Mouse (Mus musculus) hindbrain, embryonic 10.5 days (tissue): ENCODE measurements around the gene Usp46. TPM values are rescaled to one million over a fixed set of nuclear protein-coding genes. Genes with fewer than 3 reads are reported as not detected.
"Not testable (repeated sequence)": the region's sequence is repeated elsewhere in the genome, so short reads cannot be mapped to it uniquely, and the experiment has no call there.

Source experiments
- DNase-seq: peaks from one replicate; pipeline ENCODE4 v3.0.0-alpha.2; 2017; ENCODE audit warnings: low spot score
- H3K27ac ChIP-seq: fragments of 300-500 bp; sonication (generic); 2 replicates; pipeline ENCODE4 v1.5.1; 2016; ENCODE audit warnings: mild to moderate bottlenecking, moderate library complexity
- H3K27me3 ChIP-seq: fragments of 300-500 bp; sonication (generic); 2 replicates; pipeline ENCODE4 v1.6.1; 2016; ENCODE audit warnings: mild to moderate bottlenecking; ENCODE audit not compliant: poor library complexity, insufficient read depth, severe bottlenecking
- H3K36me3 ChIP-seq: fragments of 300-500 bp; sonication (generic); 2 replicates; pipeline ENCODE4 v1.6.1; 2016; ENCODE audit warnings: mild to moderate bottlenecking, moderate library complexity
- H3K4me1 ChIP-seq: fragments of 300-500 bp; sonication (generic); replicated peaks from 2 replicates; pipeline ENCODE4 v1.6.1; 2016; ENCODE audit warnings: mild to moderate bottlenecking
- H3K4me3 ChIP-seq: fragments of 300-500 bp; sonication (generic); 2 replicates; pipeline ENCODE4 v1.5.1; 2016; ENCODE audit warnings: mild to moderate bottlenecking, moderate library complexity
- H3K9me3 ChIP-seq: fragments of 300-500 bp; sonication (generic); 2 replicates; pipeline ENCODE4 v1.6.1; 2016; ENCODE audit warnings: mild to moderate bottlenecking, moderate library complexity
- WGBS: fragments of 180-500 bp; shearing (Covaris S2); methylation state at CpG from one replicate; pipeline ENCODE4 v1.1.7; 2016; 5-methylcytosine and 5-hydroxymethylcytosine counted together
- polyA plus RNA-seq: library from polyadenylated mRNA; unstranded; fragments of >200 nt; fragmentation: Nextera tagmentation; extraction: Ambion mirVana; gene quantifications from 2 replicates; pipeline ENCODE4 v1.2.1, GENCODE M21; 2016

The Usp46 gene
- polyA plus RNA-seq, 1 experiment from 2014 or later: 27.6 TPM

GRCm38 (mm10) chr5:73998966-73999365 is 69.3 kb downstream of the Usp46 start:
- Histone ChIP-seq H3K9me3 (no peaks in the 10 kb centered on the region), H3K4me3 (no peak overlapping the region), H3K27me3 (no peaks in the 10 kb centered on the region), H3K27ac (no peak overlapping the region), H3K36me3 (peaks cover 55% of the 10 kb centered on the region), H3K4me1 (no peaks in the 10 kb centered on the region)
- WGBS: 92% methylated on average over 5 of the region's 5 CpGs
- no peak for DNase-seq

DNA sequence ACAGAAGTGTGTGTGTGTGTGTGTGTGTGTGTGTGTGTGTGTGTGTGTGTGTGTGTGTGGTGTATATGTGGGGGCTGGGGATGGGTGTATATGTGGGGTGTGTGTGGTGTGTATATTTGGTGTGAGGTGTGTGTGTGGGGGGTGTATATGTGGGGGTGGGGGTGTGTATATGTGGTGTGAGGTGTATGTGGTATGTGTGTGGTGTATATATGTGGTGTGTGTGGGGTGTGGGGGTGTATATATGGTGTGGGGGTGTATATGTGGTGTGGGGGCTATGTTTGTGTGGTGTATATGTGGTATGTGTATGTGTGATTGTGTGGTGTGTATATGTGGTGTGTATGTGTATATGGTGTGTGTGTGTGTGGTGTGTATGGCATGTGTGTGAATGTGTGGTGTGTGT is 73.4 kb downstream of the Usp46 start:
- DNase-seq: no peak
- Histone ChIP-seq H3K27me3 (no peaks in the 10 kb centered on the region), H3K4me3 (no peak overlapping the region), H3K27ac (no peak overlapping the region), H3K4me1 (peaks cover 6% of the 10 kb centered on the region), H3K36me3 (peaks cover 18% of the 10 kb centered on the region), H3K9me3 (no peaks in the 10 kb centered on the region)

- H3K27ac ChIP-seq: no peak overlapping the region
- H3K36me3 ChIP-seq: peaks cover 12% of the 10 kb centered on the region
- no peaks in the 10 kb centered on the region for H3K9me3 ChIP-seq
- H3K4me1 ChIP-seq: peaks cover 6% of the 10 kb centered on the region
- 85% methylated on average over 4 of the region's 4 CpGs for WGBS
- H3K27me3 ChIP-seq: no peaks in the 10 kb centered on the region
- no peak overlapping the region for H3K4me3 ChIP-seq
- no peak for DNase-seq
Measured at GRCm38 (mm10) chr5:73993538-73993937, 74.7 kb downstream of the Usp46 start.

DNA sequence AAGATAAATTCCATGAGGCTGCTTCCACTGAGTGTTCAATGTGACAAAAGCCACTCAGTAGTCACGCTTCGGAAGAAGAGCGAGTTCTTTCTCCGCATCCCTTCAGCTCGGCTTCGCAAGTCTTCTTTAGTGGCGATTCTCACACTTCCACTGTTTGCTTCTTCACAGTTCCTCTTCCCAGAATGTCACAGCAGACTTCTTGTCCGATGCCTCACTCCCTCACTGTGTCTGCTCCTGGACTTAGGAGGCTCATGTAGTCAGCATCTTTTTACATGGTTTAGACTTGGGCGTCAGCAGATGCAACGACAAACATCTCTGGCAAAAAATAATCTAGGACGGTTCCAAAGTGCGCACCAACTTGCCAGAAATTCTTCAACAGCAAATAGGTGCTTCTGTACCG is 75.9 kb downstream of the Usp46 start:
- DNase-seq: no peak
- H3K27ac ChIP-seq: no peak overlapping the region
- WGBS: 93% methylated on average over 13 of the region's 13 CpGs

DNA sequence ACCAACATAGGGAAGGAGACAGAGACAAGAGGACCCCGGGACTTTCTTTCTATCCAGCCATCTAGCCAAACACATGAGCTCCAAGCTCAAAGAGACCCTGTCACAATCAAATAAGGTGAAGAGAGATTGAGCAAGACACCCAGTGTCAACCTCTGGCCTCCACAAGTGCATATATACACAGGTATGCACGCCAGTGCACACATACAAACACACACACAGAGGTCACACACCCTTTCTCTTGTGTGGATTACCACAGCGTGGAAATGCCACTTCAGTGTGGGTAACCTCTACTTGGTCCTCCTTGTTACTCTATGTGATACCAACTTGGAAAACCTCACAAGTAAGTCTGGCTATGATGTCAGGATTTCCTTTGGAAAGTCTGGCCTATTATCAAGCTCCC is 78.7 kb downstream of the Usp46 start:
- DNase-seq: no peak
- H3K4me3 ChIP-seq: no peak overlapping the region
- no peaks in the 10 kb centered on the region for H3K36me3 ChIP-seq
- no peak overlapping the region for H3K27ac ChIP-seq
- no peaks in the 10 kb centered on the region for H3K27me3 ChIP-seq
- H3K4me1 ChIP-seq: peaks cover 6% of the 10 kb centered on the region
- no peaks in the 10 kb centered on the region for H3K9me3 ChIP-seq
- WGBS: 93% methylated on average over 3 of the region's 3 CpGs

More for the DNA sequence above, 75.9 kb downstream of the Usp46 start:
- Histone ChIP-seq H3K36me3 (peaks cover 3% of the 10 kb centered on the region; the same call in 1 of the 2 replicates), H3K4me1 (peaks cover 6% of the 10 kb centered on the region), H3K27me3 (no peaks in the 10 kb centered on the region), H3K4me3 (no peak overlapping the region), H3K9me3 (no peaks in the 10 kb centered on the region)

- 82% methylated on average over 13 of the region's 13 CpGs for WGBS
- Histone ChIP-seq H3K36me3 (no peaks in the 10 kb centered on the region), H3K4me3 (no peak overlapping the region), H3K9me3 (no peaks in the 10 kb centered on the region), H3K27me3 (no peaks in the 10 kb centered on the region), H3K27ac (no peak overlapping the region), H3K4me1 (peaks cover 6% of the 10 kb centered on the region)
- DNase-seq: no peak
Measured at GRCm38 (mm10) chr5:73987777-73988560, 80.3 kb downstream of the Usp46 start.

DNA sequence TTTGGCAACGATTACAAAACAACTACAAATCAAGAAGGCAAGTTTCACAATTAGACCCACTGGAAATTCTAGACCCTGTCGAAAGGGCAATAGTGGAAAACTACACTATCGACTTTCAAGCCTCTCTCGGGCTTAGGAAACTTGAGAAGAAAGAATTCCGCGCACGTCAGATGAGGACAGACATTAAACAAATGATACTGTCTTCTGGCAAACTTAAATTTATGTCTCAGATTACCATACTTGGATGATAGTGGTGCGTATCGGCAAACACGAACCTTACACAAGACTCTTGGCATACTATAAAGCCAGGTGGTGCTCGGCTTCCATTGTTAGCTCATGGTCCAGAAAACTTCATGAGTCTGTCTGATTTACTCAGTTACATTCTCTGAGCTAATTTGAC is 90.8 kb downstream of the Usp46 start:
- Histone ChIP-seq H3K36me3 (no peaks in the 10 kb centered on the region), H3K4me3 (no peak overlapping the region), H3K27me3 (no peaks in the 10 kb centered on the region), H3K9me3 (no peaks in the 10 kb centered on the region), H3K4me1 (no peaks in the 10 kb centered on the region), H3K27ac (no peak overlapping the region)
- no peak for DNase-seq
- WGBS: 76% methylated on average over 11 of the region's 11 CpGs

DNA sequence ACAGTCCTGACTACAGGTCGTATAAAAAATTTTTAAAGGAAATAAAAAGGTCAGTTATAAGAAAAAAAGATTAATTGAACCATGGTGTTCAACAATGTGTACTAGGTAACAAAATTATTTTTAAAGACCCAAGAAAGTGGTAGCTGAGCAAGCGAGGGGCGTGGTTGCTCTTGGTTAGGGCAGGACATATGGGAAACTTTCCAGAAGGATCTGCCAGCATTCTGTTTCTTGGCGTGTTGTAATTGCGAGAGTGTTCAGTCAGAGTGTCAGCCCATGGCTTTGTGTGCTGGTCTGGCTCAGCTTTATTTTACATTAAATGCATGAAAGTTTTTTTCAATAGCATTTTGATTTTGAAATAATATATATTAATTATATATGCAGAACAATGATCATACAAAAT is 96.5 kb downstream of the Usp46 start:
- no peak overlapping the region for H3K4me3 ChIP-seq
- no peaks in the 10 kb centered on the region for H3K9me3 ChIP-seq
- H3K4me1 ChIP-seq: no peaks in the 10 kb centered on the region
- no peaks in the 10 kb centered on the region for H3K36me3 ChIP-seq
- DNase-seq: no peak
- no peak overlapping the region for H3K27ac ChIP-seq
- 92% methylated on average over 5 of the region's 5 CpGs for WGBS
- no peaks in the 10 kb centered on the region for H3K27me3 ChIP-seq

DNA sequence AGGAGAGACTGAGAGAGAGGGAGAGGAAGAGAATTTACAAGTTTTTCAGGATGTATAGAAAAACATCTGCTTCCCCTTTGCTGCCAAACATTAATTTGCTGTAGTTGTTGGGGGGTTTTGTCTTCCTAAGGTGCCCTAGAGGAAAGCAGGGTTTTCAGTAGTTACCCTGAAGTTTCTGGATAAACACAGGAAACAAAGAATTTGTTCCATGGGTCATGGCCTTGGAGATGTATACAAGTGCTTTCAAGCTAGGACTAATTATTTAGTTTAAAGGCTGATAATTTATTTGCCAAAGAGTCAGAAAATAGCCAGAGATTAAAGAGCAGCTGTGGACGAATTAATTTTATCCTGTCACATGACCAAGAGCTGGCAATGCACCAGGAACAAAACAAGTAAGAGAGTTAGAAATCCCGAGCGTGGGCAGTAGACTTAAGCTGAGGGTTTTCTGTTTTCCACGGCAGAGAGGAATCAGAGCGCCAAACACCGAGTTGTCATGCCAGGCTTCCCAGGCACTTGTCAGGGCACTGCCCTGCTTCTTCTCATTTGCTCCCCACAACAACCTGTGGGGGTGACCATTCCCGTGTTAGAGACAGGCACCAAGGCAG is 98.1 kb downstream of the Usp46 start:
- H3K27ac ChIP-seq: no peak overlapping the region
- H3K9me3 ChIP-seq: no peaks in the 10 kb centered on the region
- 84% methylated on average over 7 of the region's 7 CpGs for WGBS
- no peaks in the 10 kb centered on the region for H3K36me3 ChIP-seq
- no peaks in the 10 kb centered on the region for H3K27me3 ChIP-seq
- H3K4me1 ChIP-seq: no peaks in the 10 kb centered on the region
- H3K4me3 ChIP-seq: no peak overlapping the region
- DNase-seq: no peak

DNA sequence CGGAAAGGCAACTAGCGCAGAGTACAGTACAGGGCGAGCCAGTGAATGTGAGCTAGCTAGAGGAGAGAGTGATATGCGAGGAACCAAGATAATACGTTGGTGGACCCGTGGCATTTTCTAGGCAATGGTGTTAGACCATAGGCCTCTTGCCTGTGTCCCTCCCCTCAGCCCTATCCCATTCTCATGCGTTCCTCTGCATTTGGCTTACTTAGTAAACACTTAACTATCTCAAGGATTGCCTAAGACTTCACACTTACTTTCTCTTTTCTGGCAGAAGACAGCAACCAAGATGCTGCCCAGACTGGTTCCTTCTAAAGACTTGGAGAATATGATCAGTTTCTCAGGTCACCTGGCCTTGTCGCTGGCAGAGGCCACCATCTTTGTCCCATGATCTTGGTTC is 98.9 kb downstream of the Usp46 start:
- DNase-seq: no peak
- H3K27me3 ChIP-seq: no peaks in the 10 kb centered on the region
- no peak overlapping the region for H3K4me3 ChIP-seq
- no peak overlapping the region for H3K27ac ChIP-seq
- 93% methylated on average over 8 of the region's 8 CpGs for WGBS
- H3K4me1 ChIP-seq: no peaks in the 10 kb centered on the region
- no peaks in the 10 kb centered on the region for H3K9me3 ChIP-seq
- H3K36me3 ChIP-seq: no peaks in the 10 kb centered on the region

DNA sequence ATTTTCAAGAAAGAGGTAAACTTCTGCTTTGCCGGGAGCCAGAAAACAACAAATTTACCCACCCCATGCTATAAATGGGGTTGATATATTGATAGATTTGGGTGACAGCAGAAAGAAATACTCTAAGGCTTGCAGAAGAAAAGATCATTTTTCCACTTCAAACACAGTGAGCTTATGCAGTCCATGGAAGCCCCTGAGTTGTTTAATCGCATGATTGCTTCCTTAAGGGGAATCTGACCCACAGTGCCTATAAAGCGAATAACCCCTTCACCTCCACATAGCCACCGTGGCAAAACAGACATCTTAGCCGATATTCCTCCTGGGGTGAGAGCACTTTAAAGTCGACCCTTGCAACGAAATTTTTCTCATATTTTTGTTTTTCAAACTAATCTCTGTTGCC is 108.5 kb downstream of the Usp46 start:
- no peak overlapping the region for H3K4me3 ChIP-seq
- H3K4me1 ChIP-seq: peaks cover 12% of the 10 kb centered on the region
- 59% methylated on average over 7 of the region's 7 CpGs for WGBS
- no peaks in the 10 kb centered on the region for H3K9me3 ChIP-seq
- no peak overlapping the region for H3K27ac ChIP-seq
- no peak for DNase-seq
- H3K27me3 ChIP-seq: no peaks in the 10 kb centered on the region
- H3K36me3 ChIP-seq: no peaks in the 10 kb centered on the region

DNA sequence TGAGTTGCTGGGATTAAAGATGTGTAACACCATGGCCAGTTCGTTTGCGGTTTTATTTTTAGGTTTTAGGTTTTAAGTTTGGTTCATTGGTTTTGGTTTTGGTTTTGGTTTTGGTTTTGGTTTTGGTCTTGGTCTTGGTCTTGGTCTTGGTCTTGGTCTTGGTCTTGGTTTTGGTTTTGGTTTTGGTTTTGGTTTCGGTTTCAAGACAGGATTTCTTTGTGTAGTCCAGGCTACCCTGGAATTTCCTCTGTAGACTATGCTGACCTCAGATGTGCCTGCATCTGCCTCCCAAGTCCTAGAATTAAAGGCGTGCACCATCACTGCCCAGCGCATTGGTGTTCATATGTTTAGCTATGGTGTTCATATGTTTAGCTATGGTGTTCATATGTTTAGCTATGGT is 109.6 kb downstream of the Usp46 start:
- not testable (repeated sequence) for H3K36me3 ChIP-seq, H3K9me3 ChIP-seq
- WGBS: 96% methylated on average over 5 of the region's 5 CpGs

GRCm38 (mm10) chr5:73958096-73958495 is 110.1 kb downstream of the Usp46 start:
- H3K27me3 ChIP-seq: no peaks in the 10 kb centered on the region
- no peak for DNase-seq
- peaks cover 12% of the 10 kb centered on the region for H3K4me1 ChIP-seq
- no peak overlapping the region for H3K4me3 ChIP-seq
- H3K36me3 ChIP-seq: no peaks in the 10 kb centered on the region
- 88% methylated on average over 5 of the region's 5 CpGs for WGBS
- H3K9me3 ChIP-seq: no peaks in the 10 kb centered on the region
- no peak overlapping the region for H3K27ac ChIP-seq

More for the DNA sequence above, 109.6 kb downstream of the Usp46 start:
- not testable (repeated sequence) for H3K27ac ChIP-seq, H3K4me3 ChIP-seq, H3K27me3 ChIP-seq, DNase-seq
- peaks cover 12% of the 10 kb centered on the region for H3K4me1 ChIP-seq
